Mouse (Mus musculus): ENCODE measurements around the gene Rgl1.

- TF ChIP-seq CTCF (IDR thresholded peaks at IDR 0.05; ENCODE audit: control insufficient read depth, insufficient read depth, insufficient read length): no peak
- TF ChIP-seq USF1 (IDR thresholded peaks at IDR 0.05; ENCODE audit: low read depth): no peak
- TF ChIP-seq CEBPB (IDR thresholded peaks at IDR 0.05; ENCODE audit: low read depth): no peak
- no peak for TF ChIP-seq MAX (IDR thresholded peaks at IDR 0.05)
Observed at GRCm38 (mm10) chr1:152697341-152697740, 68.8 kb downstream of the Rgl1 start.
